Mouse (Mus musculus) liver, embryonic 12.5 days (tissue): ENCODE results near the gene Hspb11. TPM values are rescaled to one million over a fixed set of nuclear protein-coding genes. Genes with fewer than 3 reads are reported as not detected.

Source experiments
- ATAC-seq: fragments of 200-750 bp; cut with Nextera tagmentation; 2 replicates; pipeline ENCODE4 v1.8.0; 2017; ENCODE audit warnings: moderate number of reproducible peaks, mild to moderate bottlenecking, moderate library complexity
- H3K27ac ChIP-seq: fragments of 300-500 bp; sonication (generic); 2 replicates; pipeline ENCODE4 v1.5.1; 2016; ENCODE audit warnings: mild to moderate bottlenecking
- H3K27me3 ChIP-seq: fragments of 300-500 bp; sonication (generic); replicated peaks from 2 replicates; pipeline ENCODE4 v1.6.1; 2016; ENCODE audit warnings: mild to moderate bottlenecking, moderate library complexity
- H3K36me3 ChIP-seq: fragments of 300-500 bp; sonication (generic); 2 replicates; pipeline ENCODE4 v1.6.1; 2016; ENCODE audit warnings: mild to moderate bottlenecking, moderate library complexity
- H3K4me1 ChIP-seq: fragments of 300-500 bp; sonication (generic); 2 replicates; pipeline ENCODE4 v1.6.1; 2016
- H3K4me2 ChIP-seq: fragments of 300-500 bp; sonication (generic); 2 replicates; pipeline ENCODE4 v1.6.1; 2016; ENCODE audit warnings: mild to moderate bottlenecking, moderate library complexity
- H3K4me3 ChIP-seq: fragments of 300-500 bp; sonication (generic); 2 replicates; pipeline ENCODE4 v1.5.1; 2016; ENCODE audit warnings: mild to moderate bottlenecking, moderate library complexity
- H3K9ac ChIP-seq: fragments of 300-500 bp; sonication (generic); 2 replicates; pipeline ENCODE4 v1.6.1; 2016; ENCODE audit warnings: mild to moderate bottlenecking, moderate library complexity
- H3K9me3 ChIP-seq: fragments of 300-500 bp; sonication (generic); replicated peaks from 2 replicates; pipeline ENCODE4 v1.6.1; 2016; ENCODE audit warnings: mild to moderate bottlenecking, moderate library complexity
- WGBS: fragments of 180-500 bp; shearing (Covaris S2); methylation state at CpG from one replicate; pipeline ENCODE4 v1.1.7; 2016; ENCODE audit not compliant: insufficient replicate concordance; 5-methylcytosine and 5-hydroxymethylcytosine counted together
- polyA plus RNA-seq: library from polyadenylated mRNA; unstranded; fragments of >200 nt; fragmentation: Nextera tagmentation; extraction: Ambion mirVana; gene quantifications from 2 replicates; pipeline ENCODE4 v1.2.1, GENCODE M21; 2016

The Hspb11 gene
- polyA plus RNA-seq, 1 experiment from 2014 or later, result 10.4 TPM

DNA sequence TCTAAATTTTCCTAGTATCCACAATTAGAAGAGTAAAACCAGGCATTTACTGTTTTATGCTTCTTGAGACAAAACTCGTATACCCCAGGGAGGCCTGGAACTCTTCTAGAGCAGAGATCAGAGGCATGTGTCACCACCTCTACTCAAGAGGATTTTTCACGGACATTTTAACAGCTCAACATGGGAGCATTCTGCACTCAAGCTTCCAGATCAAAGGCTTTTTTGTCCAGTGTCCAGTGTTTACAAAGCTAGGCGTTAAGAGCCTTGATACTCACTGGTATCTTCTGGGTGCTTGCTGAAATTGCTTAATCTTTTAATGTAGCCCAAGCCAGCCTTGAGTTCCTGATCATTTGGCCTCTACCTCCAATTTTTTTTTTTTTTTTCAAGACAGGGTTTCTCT lies 21.2 kb upstream of the Hspb11 start:
- no peak overlapping the region for H3K9ac ChIP-seq
- WGBS, result 74% methylated on average over 3 of the region's 3 CpGs
- peaks cover 41% of the 10 kb centered on the region for H3K36me3 ChIP-seq
- no peaks in the 10 kb centered on the region for H3K9me3 ChIP-seq
- no peak overlapping the region for H3K4me2 ChIP-seq
- no peak for ATAC-seq
- H3K4me3 ChIP-seq, result no peak overlapping the region
- 0 out of 2 replicates have a peak, but pooled peaks cover 4% of the 10 kb centered on the region for H3K4me1 ChIP-seq
- no peak overlapping the region for H3K27ac ChIP-seq
- no peaks in the 10 kb centered on the region for H3K27me3 ChIP-seq

DNA sequence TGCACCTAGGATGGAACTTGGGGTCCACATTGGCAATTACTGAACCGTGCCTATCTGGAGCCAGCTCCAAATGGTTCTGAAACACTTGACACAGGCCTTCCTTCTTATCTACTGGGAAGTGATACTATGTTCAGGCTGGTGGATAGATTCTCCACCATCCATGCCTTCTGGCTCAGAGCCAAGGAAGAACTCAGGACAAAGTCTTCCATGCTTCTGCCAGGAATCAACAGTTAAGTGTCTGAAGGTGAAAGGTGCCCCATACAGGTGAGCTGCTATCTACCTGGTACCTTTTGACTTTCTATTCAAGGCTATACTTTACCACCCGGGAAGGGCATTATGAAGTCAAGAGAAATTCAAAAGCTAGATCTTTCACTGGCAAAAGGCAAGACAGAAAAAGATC lies 15.1 kb upstream of the Hspb11 start:
- Histone ChIP-seq H3K27ac (no peak overlapping the region), H3K4me2 (no peak overlapping the region), H3K4me3 (no peak overlapping the region), H3K9ac (no peak overlapping the region), H3K4me1 (no peaks in the 10 kb centered on the region), H3K9me3 (no peaks in the 10 kb centered on the region), H3K27me3 (no peaks in the 10 kb centered on the region), H3K36me3 (peaks cover 78% of the 10 kb centered on the region)
- ATAC-seq, result no peak
- WGBS, result 80% methylated on average over 2 of the region's 2 CpGs

DNA sequence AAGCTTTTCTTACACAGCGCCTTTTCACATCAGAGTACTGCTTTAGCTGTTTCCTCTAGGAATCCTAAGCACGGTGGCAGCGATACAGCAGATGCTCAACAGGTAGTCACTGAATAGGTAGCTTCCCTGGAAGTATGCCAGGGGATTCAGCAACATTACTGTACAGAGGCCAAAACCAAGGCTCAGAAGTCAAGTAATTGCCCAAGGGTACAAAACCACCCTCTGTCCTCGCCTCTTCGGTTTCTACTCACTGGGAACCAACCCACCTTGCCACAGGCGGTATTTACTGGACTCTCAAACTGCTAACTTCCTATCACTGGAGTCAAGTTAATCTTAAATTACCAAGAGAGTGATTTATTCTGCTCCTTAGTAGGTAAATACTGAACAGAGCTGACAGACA lies 13.2 kb upstream of the Hspb11 start:
- Histone ChIP-seq H3K27ac (no peak overlapping the region), H3K4me2 (no peak overlapping the region), H3K4me3 (no peak overlapping the region), H3K9me3 (no peaks in the 10 kb centered on the region), H3K4me1 (peaks cover 6% of the 10 kb centered on the region; the same call in 1 of the 2 replicates), H3K36me3 (peaks cover 64% of the 10 kb centered on the region), H3K27me3 (no peaks in the 10 kb centered on the region), H3K9ac (no peak overlapping the region)
- ATAC-seq, result no peak
- 87% methylated on average over 6 of the region's 6 CpGs for WGBS

DNA sequence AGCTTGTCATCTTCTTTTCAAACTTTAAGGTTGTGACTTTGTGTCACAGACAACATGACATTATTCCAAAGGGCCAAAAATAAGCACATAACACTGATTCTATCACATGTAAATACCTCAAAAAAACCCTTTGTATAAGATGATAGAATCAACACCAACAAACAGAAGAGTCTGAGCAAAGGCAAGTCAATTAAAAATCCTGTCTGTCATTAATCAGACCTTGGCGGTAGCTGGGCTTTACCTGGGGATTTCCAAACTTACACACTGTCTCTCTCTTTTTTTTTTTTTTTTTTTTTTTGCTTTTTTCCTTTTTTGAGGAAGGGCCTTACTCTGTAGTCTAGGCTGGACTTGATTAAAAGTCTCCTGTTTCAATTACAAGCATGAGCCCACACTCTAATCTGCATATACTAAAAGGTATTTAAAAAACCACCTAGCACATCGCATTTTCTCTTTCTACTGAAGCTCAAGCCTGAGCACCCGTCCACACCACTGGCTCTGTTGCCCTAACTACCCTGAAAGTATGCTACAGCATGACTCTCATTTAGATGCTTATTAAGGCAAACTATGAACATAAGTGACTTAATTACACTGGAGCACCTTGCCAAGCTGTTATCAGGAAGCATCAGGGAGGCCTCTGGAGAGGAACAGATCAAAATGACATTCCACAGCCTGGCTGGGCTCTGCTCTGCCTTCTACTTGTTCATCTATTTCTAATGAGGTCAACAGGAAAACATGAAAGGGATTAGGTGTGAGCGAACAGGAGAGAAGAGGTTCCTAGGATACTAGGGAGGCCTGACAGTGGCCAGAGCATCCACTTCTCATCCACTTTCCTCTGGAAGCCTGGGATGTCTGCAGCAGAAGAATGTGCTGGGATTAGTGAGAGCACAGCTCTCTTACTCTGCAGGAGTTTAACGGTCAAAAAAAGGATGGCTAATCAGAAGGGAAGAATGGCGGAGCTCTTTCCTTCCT lies 9.7 kb upstream of the Hspb11 start:
- H3K9ac ChIP-seq, result no peak overlapping the region
- 76% methylated on average over 6 of the region's 6 CpGs for WGBS
- H3K36me3 ChIP-seq, result peaks cover 42% of the 10 kb centered on the region
- no peak overlapping the region for H3K4me3 ChIP-seq
- ATAC-seq, result no peak
- no peaks in the 10 kb centered on the region for H3K9me3 ChIP-seq
- no peaks in the 10 kb centered on the region for H3K27me3 ChIP-seq
- H3K4me2 ChIP-seq, result no peak overlapping the region
- H3K4me1 ChIP-seq, result peaks cover 12% of the 10 kb centered on the region
- no peak overlapping the region for H3K27ac ChIP-seq

DNA sequence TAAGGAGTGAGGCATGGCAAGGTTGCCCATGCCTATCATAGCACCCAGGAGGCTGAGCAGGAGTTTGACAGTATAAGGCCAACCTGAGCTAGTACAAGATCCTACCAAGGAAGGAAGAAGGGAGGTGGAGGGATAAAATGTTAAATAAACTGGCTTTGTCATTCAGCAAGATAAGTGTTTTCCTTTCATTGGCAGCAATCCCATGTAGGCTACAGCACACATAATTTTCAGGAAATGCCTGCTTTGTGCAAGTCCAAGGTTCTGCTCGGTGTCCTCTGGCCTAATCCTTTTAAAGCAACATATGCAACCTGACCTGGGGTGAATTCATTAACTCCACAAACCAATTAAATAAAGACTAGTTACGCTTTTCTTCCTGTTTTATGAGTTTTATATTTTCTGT lies 8.0 kb upstream of the Hspb11 start:
- Histone ChIP-seq H3K27ac (no peak overlapping the region), H3K4me1 (peaks cover 23% of the 10 kb centered on the region), H3K4me2 (no peak overlapping the region), H3K4me3 (no peak overlapping the region), H3K9me3 (no peaks in the 10 kb centered on the region), H3K36me3 (peaks cover 28% of the 10 kb centered on the region), H3K27me3 (no peaks in the 10 kb centered on the region), H3K9ac (no peak overlapping the region)
- WGBS, result 74% methylated on average over 2 of the region's 2 CpGs
- no peak for ATAC-seq

DNA sequence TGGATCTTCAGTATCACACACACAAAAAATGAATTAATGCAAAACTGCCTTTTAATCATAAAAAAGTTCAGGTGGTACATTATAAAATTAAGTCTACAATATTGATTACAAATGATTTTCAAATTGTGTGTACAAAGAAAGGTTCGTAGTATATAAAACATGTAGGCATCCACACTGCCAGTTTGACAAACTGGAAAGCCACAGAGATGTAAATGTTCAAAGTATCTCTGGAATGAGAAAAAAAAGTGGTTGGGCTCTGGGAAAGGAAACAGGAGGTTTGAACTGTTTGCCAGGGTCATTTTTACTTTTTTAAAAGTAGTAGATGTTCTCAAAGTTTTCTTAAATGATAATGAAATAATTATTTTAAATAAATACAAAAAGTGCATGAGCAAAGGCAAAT lies 7.4 kb upstream of the Hspb11 start:
- WGBS, result 74% methylated on average over 1 of the region's 1 CpGs

DNA sequence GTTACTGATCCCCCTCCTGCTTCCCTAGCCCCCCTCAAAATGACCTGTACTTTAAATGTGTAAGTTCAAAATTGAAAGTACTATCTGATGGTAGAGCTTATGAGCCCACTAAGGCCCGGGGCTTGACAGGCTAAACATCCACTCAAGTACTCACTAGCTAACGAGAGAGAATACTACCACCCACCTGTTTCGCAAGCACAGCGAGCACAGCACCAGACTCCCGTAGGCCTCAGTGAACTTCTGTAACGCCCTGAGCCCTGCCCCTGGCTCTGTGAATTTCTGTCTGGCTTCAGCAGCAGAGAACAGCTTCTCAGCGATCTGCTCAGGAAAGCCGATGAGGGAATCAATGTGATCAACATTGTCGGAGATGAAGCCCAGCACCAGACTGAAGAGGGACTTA lies 6.3 kb upstream of the Hspb11 start:
- Histone ChIP-seq H3K4me2 (no peak overlapping the region), H3K4me3 (no peak overlapping the region), H3K9ac (no peak overlapping the region), H3K27ac (no peak overlapping the region), H3K9me3 (no peaks in the 10 kb centered on the region), H3K27me3 (no peaks in the 10 kb centered on the region), H3K36me3 (peaks cover 13% of the 10 kb centered on the region; the same call in 1 of the 2 replicates), H3K4me1 (peaks cover 40% of the 10 kb centered on the region)
- 68% methylated on average over 9 of the region's 9 CpGs for WGBS
- ATAC-seq, result no peak

More for the DNA sequence above, 7.4 kb upstream of the Hspb11 start:
- peaks cover 29% of the 10 kb centered on the region for H3K4me1 ChIP-seq
- H3K27ac ChIP-seq, result no peak overlapping the region
- no peak overlapping the region for H3K4me3 ChIP-seq
- no peak overlapping the region for H3K4me2 ChIP-seq
- H3K9me3 ChIP-seq, result no peaks in the 10 kb centered on the region
- H3K36me3 ChIP-seq, result peaks cover 22% of the 10 kb centered on the region
- H3K9ac ChIP-seq, result no peak overlapping the region
- no peaks in the 10 kb centered on the region for H3K27me3 ChIP-seq
- ATAC-seq, result no peak

DNA sequence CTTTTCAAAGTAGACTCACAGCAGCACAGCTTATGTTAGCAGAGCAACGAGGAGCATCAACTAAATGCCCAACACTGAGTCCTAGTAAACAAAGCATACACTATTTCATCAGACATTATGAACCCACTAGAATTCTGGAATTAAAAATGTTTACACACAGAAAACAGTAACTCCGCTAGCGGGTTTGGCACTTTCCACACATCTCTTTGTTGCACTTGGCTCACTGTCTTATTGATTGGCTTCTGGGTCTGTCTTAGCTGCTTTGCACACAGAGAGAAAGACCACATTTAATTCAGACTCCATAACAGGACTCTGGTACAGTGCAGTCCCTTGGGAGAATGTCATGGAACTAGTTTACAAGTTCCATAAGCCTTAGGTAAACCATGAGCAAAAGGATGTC lies 5.3 kb upstream of the Hspb11 start:
- no peak for ATAC-seq
- Histone ChIP-seq H3K36me3 (peaks cover 7% of the 10 kb centered on the region; the same call in 1 of the 2 replicates), H3K9me3 (no peaks in the 10 kb centered on the region), H3K4me1 (peaks cover 49% of the 10 kb centered on the region), H3K27ac (no peak overlapping the region), H3K9ac (no peak overlapping the region), H3K27me3 (no peaks in the 10 kb centered on the region), H3K4me3 (no peak overlapping the region), H3K4me2 (no peak overlapping the region)
- 86% methylated on average over 3 of the region's 3 CpGs for WGBS

DNA sequence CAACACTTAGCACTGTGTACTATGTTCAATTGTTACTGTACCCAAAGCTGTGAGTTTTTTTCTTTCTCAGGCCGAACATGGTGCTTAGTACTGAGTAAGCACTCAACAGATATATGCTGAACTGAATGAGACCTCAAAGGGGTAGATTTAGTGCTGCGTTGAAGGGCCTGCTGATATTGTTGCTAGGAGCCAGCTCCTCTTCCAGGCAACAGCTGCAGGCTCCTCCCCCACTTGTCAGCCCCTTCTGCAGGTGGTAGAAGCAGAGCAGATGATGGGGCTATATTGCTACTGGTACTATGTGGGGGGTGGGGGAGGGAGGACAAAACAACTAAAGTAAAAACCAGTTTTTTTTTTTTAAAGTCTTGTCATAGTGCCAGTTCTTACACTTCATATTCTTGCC lies 3.9 kb upstream of the Hspb11 start:
- no peak overlapping the region for H3K9ac ChIP-seq
- WGBS, result 40% methylated on average over 2 of the region's 2 CpGs
- no peak overlapping the region for H3K4me3 ChIP-seq
- H3K4me1 ChIP-seq, result peaks cover 51% of the 10 kb centered on the region
- ATAC-seq, result no peak
- H3K9me3 ChIP-seq, result no peaks in the 10 kb centered on the region
- H3K36me3 ChIP-seq, result 0 out of 2 replicates have a peak, but pooled peaks cover 3% of the 10 kb centered on the region
- H3K4me2 ChIP-seq, result no peak overlapping the region
- no peak overlapping the region for H3K27ac ChIP-seq
- H3K27me3 ChIP-seq, result no peaks in the 10 kb centered on the region

DNA sequence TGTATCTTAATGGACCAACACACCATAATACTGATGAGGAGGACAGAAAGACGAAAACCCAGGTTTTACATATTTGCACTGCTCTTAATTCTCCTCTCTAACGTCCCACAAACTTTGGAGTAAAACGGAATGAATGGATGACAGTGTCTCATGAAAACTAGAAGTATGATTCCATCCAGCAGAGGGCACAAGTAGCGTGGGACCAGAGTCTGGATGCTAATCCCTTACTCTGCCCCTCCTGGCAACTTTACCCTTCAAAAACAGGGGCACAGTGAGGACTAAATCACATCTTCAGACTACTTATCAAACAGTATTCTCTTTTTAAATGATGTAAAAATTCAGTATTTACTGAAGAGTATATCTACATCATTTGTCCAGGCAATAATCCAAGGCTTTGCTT lies 2.9 kb upstream of the Hspb11 start:
- Histone ChIP-seq H3K36me3 (0 out of 2 replicates have a peak, but pooled peaks cover 3% of the 10 kb centered on the region), H3K27ac (no peak overlapping the region), H3K9ac (no peak overlapping the region), H3K4me2 (no peak overlapping the region), H3K4me3 (no peak overlapping the region), H3K4me1 (peaks cover 53% of the 10 kb centered on the region), H3K9me3 (no peaks in the 10 kb centered on the region), H3K27me3 (no peaks in the 10 kb centered on the region)
- ATAC-seq, result no peak
- 26% methylated on average over 4 of the region's 4 CpGs for WGBS

DNA sequence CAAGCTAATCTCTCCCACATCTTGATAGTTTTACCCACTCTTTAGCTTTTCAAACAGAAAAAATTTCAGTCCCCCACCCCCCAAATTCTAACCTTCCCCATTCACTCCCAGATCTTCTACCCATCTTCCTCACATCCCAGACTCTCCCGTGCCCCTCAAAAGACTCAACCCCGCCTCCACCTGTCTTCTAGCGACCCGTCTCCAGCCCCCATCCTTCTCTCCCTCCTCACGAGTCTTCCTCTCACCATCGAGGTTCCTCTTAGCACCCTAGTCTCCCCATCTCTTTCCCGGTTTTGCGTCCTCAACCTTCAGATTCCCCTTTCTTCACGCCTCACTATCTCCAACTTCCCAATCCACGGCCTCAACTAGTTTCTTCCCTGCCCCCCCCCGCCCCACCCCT lies 871 bp upstream of the Hspb11 start:
- no peaks in the 10 kb centered on the region for H3K36me3 ChIP-seq
- H3K4me3 ChIP-seq, result peak overlapping the region; percentile 80
- 2% methylated on average over 11 of the region's 11 CpGs for WGBS
- peaks cover 49% of the 10 kb centered on the region for H3K4me1 ChIP-seq
- peak overlapping the region; percentile 79 for H3K27ac ChIP-seq
- ATAC-seq, result no peak
- H3K27me3 ChIP-seq, result no peaks in the 10 kb centered on the region
- peak overlapping the region; percentile 99 for H3K4me2 ChIP-seq
- H3K9ac ChIP-seq, result peak overlapping the region; percentile 82
- H3K9me3 ChIP-seq, result no peaks in the 10 kb centered on the region

DNA sequence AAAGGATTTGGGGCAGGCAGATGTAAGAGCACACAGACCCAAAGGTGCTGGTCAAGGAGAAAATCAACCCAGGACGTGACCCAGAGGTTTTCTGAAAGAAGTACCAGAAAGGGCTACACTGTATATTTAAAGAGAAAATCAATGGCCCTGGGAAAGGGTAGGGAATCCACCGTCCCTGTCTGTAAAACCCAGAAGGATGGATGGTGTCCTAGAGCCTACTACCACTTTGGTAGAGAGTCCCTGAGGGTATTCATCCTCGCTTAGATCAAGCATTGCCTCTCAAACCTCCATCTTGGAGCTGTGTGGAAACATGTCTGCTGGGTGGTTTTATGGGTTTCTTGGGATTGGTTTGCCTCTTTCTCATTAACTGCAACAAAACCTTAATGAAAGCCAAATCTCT lies 1.0 kb downstream of the Hspb11 start:
- H3K36me3 ChIP-seq, result no peaks in the 10 kb centered on the region
- ATAC-seq, result no peak
- H3K9me3 ChIP-seq, result no peaks in the 10 kb centered on the region
- H3K4me3 ChIP-seq, result peak overlapping the region; percentile 80
- peak overlapping the region; percentile 79; the same call in 1 of the 2 replicates for H3K27ac ChIP-seq
- H3K27me3 ChIP-seq, result no peaks in the 10 kb centered on the region
- H3K4me1 ChIP-seq, result peaks cover 41% of the 10 kb centered on the region
- H3K9ac ChIP-seq, result peak overlapping the region; percentile 82
- 51% methylated on average over 3 of the region's 3 CpGs for WGBS
- peak overlapping the region; percentile 99 for H3K4me2 ChIP-seq
